Mouse (Mus musculus) kidney, postnatal 4 days (tissue): ENCODE results near the gene Dock4.

Source experiments
- DNase-seq, 2 experiments: peaks; one replicate each; pipeline ENCODE4 v3.0.0; 2021; ENCODE audit warnings: mixed read lengths in 2 of 2

Gene Dock4

DNA sequence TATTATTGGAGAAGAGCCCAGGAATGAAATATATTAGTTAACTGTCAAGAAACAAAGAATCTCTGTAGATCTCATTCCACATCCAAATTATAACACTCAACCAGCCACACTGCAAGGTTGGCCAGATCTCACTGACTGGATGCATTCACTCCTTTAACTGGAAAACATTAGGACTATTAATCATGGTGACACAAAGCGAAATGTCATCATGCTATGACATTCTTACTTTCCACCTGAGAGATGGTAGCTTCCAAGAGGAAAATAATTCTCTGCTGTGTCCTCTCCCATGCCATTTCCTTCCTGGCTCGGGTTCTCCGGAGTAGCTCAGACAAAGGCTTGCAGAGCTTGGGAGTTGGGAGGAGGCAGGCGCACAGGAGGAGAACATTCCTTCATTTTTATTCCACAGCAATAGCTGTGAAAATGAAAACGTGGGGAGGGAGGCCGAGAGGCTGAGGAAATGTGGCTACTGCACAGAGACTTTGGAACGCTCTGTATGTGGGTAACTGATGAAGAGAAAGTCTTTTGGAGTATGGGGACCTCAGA lies 17.0 kb downstream of the Dock4 start:
- DNase-seq, result peak; percentile 18 to 48

- DNase-seq, result no peak
Measured at GRCm38 (mm10) chr12:40463828-40464227, 18.1 kb downstream of the Dock4 start.

DNA sequence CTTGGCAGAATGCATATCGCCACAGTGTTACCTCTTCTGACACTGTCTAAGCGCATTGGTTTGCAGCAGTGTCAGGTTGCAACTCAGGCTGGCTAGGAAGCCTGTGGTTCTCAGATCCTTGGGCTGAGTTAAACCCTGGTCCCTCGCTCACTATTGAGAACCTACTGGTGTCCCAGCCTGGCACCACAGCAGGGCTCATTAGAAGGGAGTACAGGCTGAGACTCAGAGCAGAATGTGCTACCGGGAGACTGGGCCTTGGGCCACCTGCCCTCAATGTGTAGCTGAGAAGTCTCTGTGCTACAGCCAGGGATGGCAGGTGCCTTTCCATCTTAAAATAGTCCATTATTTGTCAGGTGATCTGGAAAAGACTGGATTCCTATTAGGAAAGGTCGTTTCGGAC lies 18.5 kb downstream of the Dock4 start:
- DNase-seq, result no peak

GRCm38 (mm10) chr12:40468235-40468634 lies 22.5 kb downstream of the Dock4 start:
- DNase-seq, result peak in 1 of 2 experiments; percentile 35

DNA sequence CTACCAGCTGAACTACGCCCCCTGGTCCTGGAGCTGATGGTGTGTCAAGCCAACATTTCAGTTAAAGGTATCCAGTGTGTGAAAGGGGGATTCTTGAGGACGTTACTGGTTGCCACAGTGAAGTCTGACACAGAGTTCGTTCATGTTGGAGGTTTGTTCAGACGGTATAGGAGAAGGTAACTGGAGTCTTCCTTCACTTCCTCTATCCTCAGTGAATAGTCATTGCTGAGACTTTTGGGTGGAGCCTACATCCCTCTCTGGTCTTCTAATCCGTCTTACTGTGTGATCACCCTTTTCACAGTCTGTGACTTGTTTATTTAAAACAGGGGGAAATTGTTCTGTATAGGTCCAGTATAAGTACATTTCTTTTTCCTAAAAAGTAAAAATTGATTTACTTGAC lies 23.3 kb downstream of the Dock4 start:
- no peak for DNase-seq

DNA sequence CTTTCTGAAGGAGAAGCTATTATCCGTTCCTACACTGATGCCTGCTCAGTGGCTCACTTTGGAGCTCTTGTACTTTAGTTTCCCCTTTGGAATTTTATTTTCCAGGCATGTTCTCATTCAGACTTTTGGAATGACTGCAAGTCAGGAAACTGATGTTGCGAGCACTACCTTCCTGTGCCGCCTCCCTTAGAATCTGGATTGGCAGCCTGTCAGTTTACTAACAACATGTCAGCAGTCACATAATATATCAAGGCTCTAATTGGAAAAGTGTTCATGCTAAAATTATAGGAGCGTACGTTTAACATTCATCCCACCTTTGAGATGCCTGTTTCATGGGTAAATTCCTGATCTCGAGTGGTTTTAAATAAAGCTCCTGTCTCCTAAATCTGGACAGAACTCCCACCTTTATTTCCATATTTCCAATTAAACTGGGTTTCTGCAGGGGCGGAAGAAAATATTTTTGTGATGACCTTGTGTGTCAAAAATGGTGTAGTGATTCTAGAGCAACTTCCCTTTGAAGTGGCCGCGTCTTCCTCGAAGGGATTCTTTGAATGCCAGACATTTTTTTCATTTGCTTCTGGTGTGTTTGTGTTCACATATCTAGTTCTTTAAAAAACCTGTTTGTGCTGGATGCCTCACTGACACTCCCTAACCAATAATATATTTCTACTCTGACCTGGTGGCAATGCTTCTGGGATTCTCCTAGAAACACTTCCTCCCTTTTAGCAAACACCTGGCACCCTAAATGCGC lies 26.1 kb downstream of the Dock4 start:
- peak in 1 of 2 experiments; percentile 33 for DNase-seq

DNA sequence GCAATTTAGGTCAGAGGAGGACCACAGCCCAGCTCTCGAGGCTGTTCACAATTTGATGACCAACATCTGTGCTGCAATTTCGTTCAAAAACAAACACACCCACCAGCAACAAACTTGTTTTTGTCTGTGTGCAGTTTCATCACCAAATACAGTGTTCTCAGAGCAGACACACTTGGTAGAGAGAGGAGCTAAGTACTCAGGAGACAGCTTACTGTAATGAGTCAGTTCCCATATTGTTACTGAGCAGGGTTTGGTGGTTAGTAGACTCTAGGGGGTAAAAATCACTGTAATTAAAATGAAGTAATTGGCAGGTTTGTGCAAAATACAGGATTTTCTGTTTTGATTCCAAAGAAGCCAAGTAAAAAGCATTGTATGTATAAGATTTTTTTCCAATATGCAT lies 28.0 kb downstream of the Dock4 start:
- DNase-seq, result peak in 1 of 2 experiments; percentile 20

- DNase-seq, result peak; percentile 22 to 51
Measured at GRCm38 (mm10) chr12:40477621-40478452, 32.1 kb downstream of the Dock4 start.

- DNase-seq, result no peak
Measured at GRCm38 (mm10) chr12:40484224-40484623, 38.5 kb downstream of the Dock4 start.

GRCm38 (mm10) chr12:40485210-40485609 lies 39.5 kb downstream of the Dock4 start:
- DNase-seq, result no peak

GRCm38 (mm10) chr12:40486047-40486837 lies 40.5 kb downstream of the Dock4 start:
- no peak for DNase-seq

DNA sequence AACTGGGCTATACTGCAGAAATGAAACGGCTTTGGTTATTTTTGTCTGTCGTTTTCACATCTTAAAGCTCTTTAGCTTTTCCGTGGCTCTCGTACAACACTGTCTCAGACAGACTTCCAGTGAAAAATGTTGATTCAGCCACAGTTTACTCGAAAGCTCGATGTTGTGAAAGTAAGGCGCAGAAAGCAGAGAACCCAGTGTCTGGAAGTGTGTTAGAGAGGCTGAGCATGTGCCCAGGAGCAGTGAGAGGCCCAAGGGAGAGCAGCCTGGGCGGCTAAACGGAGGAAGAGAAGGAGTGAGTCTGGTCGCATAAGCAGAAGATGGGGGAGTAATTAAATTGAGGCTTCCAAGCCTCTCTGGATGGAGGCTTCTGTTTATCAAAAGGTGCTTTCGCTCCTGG lies 50.6 kb downstream of the Dock4 start:
- no peak for DNase-seq

- no peak for DNase-seq
Measured at GRCm38 (mm10) chr12:40497806-40498205, 52.1 kb downstream of the Dock4 start.

- DNase-seq, result no peak
Measured at GRCm38 (mm10) chr12:40498250-40498671, 52.5 kb downstream of the Dock4 start.

- peak in 1 of 2 experiments; percentile 22 for DNase-seq
Measured at GRCm38 (mm10) chr12:40498928-40499626, 53.3 kb downstream of the Dock4 start.

DNA sequence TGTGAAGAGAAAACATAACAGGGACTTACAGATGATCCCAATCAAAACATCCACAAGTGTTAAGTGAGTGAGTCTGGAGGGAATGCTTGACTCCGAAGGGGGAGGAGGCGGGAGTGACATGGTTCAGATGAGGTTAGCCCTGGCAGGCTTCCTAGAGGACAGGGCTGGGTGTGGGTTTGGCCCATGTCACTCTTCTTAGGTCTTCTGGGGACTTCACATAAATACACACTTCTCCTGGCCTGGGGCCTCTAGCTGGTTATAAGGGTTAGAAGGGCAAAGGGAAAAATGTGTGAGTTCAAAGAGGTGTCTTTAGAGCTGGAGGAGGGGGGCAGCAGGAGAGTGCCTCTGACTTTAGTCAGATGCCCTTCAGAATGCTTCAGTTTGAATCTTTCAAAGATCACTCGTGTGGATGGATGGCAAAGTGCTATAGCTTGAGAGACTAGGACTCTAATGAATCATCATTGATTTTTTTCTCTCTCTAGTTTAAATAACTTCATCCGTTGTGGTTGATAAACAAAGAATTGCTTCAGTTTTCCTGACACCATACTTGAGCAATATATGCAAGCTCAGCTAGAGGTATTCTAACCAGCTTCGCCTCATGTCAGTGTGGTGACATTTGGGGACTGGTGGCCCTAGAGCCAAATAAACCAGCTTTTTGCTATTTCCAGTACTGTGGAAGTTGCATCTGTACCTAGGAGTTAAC lies 54.0 kb downstream of the Dock4 start:
- peak; percentile 56 to 69 for DNase-seq

GRCm38 (mm10) chr12:40501141-40501540 lies 55.4 kb downstream of the Dock4 start:
- no peak for DNase-seq

GRCm38 (mm10) chr12:40503520-40503919 lies 57.8 kb downstream of the Dock4 start:
- DNase-seq, result no peak

- no peak for DNase-seq
Measured at GRCm38 (mm10) chr12:40504687-40505086, 58.9 kb downstream of the Dock4 start.

- DNase-seq, result no peak
Measured at GRCm38 (mm10) chr12:40507823-40508390, 62.2 kb downstream of the Dock4 start.

DNA sequence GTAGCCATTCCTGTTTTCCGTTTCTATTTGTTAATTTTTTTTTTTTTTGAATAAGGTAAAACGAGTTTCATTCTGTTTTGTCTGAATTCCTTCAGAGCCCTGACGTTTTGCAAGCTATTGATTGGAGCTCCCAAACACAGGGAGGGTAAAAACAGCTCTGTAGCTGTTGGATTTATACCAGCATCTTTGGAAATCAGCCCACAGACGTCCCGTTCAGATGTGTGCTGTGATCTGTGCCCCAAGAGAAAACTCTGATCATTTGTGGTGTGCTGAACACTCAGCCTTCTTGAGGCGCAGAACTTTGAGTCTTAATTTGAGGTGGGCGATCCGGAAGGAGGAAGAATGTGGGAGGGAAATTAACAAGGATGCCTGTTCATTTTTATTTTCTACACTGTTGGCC lies 62.7 kb downstream of the Dock4 start:
- no peak for DNase-seq
